Mouse (Mus musculus): ENCODE results near the gene Ncam1. TPM values are rescaled to one million over a fixed set of nuclear protein-coding genes. Genes with fewer than 3 reads are reported as not detected.

Ncam1 gene
- total and polyA plus RNA-seq, 3 experiments, result 4.1 to 5.4 (median 4.7) TPM

GRCm38 (mm10) chr9:49683566-49684273, 115.0 kb downstream of the Ncam1 start:
- DNase-seq, result no peak
- no peak overlapping the region for H3K9ac ChIP-seq (ENCODE audit: low read depth, low read length)
- no peaks in the 10 kb centered on the region for H3K4me1 ChIP-seq (ENCODE audit: control insufficient read depth, insufficient read depth, low read length)
- TF ChIP-seq CTCF (IDR thresholded peaks at IDR 0.05), result no peak
- TF ChIP-seq POLR2A (IDR thresholded peaks at IDR 0.05; ENCODE audit: insufficient read depth, low read depth, low read length), result no peak
- TF ChIP-seq EP300 (IDR thresholded peaks at IDR 0.05; ENCODE audit: insufficient read depth, low read depth, low read length), result no peak
- H3K4me3 ChIP-seq, result no peak overlapping the region
- H3K79me2 ChIP-seq (replicated peaks; ENCODE audit: control insufficient read depth, insufficient read depth, low read length), result no peaks in the 10 kb centered on the region
- H3K27me3 ChIP-seq (ENCODE audit: control insufficient read depth, insufficient read depth, low read length), result no peaks in the 10 kb centered on the region
- H3K36me3 ChIP-seq (ENCODE audit: control insufficient read depth, insufficient read depth, low read length), result no peaks in the 10 kb centered on the region
- intact Hi-C loops (cut with DNase I), result no loop called here
- no peak overlapping the region for H3K27ac ChIP-seq
- WGBS, result 87% methylated on average over 8 of the region's 8 CpGs

GRCm38 (mm10) chr9:49681848-49682469, 116.8 kb downstream of the Ncam1 start:
- H3K36me3 ChIP-seq (ENCODE audit: control insufficient read depth, insufficient read depth, low read length), result no peaks in the 10 kb centered on the region
- 90% methylated on average over 7 of the region's 7 CpGs for WGBS
- TF ChIP-seq CTCF (IDR thresholded peaks at IDR 0.05), result no peak
- no peak for TF ChIP-seq POLR2A (IDR thresholded peaks at IDR 0.05; ENCODE audit: insufficient read depth, low read depth, low read length)
- no peak for TF ChIP-seq EP300 (IDR thresholded peaks at IDR 0.05; ENCODE audit: insufficient read depth, low read depth, low read length)
- H3K4me1 ChIP-seq (ENCODE audit: control insufficient read depth, insufficient read depth, low read length), result no peaks in the 10 kb centered on the region
- no peaks in the 10 kb centered on the region for H3K27me3 ChIP-seq (ENCODE audit: control insufficient read depth, insufficient read depth, low read length)
- no peaks in the 10 kb centered on the region for H3K79me2 ChIP-seq (replicated peaks; ENCODE audit: control insufficient read depth, insufficient read depth, low read length)
- DNase-seq, result no peak
- no peak overlapping the region for H3K9ac ChIP-seq (ENCODE audit: low read depth, low read length)
- no peak overlapping the region for H3K27ac ChIP-seq
- H3K4me3 ChIP-seq, result no peak overlapping the region
- intact Hi-C loops (cut with DNase I), result no loop called here

GRCm38 (mm10) chr9:49679270-49679669, 119.5 kb downstream of the Ncam1 start:
- Histone ChIP-seq H3K9ac (ENCODE audit: low read depth, low read length) (no peak overlapping the region), H3K79me2 (replicated peaks; ENCODE audit: control insufficient read depth, insufficient read depth, low read length) (no peaks in the 10 kb centered on the region), H3K36me3 (ENCODE audit: control insufficient read depth, insufficient read depth, low read length) (no peaks in the 10 kb centered on the region), H3K27me3 (ENCODE audit: control insufficient read depth, insufficient read depth, low read length) (no peaks in the 10 kb centered on the region), H3K4me1 (ENCODE audit: control insufficient read depth, insufficient read depth, low read length) (no peaks in the 10 kb centered on the region), H3K4me3 (no peak overlapping the region), H3K27ac (no peak overlapping the region)
- DNase-seq, result no peak
- 64% methylated on average over 3 of the region's 3 CpGs for WGBS
- intact Hi-C loops (cut with DNase I), result no loop called here
- TF ChIP-seq CTCF (IDR thresholded peaks at IDR 0.05), result no peak
- TF ChIP-seq POLR2A (IDR thresholded peaks at IDR 0.05; ENCODE audit: insufficient read depth, low read depth, low read length), result no peak
- TF ChIP-seq EP300 (IDR thresholded peaks at IDR 0.05; ENCODE audit: insufficient read depth, low read depth, low read length), result no peak

GRCm38 (mm10) chr9:49675696-49676465, 122.8 kb downstream of the Ncam1 start:
- no peak for TF ChIP-seq CTCF (IDR thresholded peaks at IDR 0.05)
- no peak for TF ChIP-seq EP300 (IDR thresholded peaks at IDR 0.05; ENCODE audit: insufficient read depth, low read depth, low read length)
- TF ChIP-seq POLR2A (IDR thresholded peaks at IDR 0.05; ENCODE audit: insufficient read depth, low read depth, low read length), result no peak
- no peak overlapping the region for H3K27ac ChIP-seq
- H3K79me2 ChIP-seq (replicated peaks; ENCODE audit: control insufficient read depth, insufficient read depth, low read length), result no peaks in the 10 kb centered on the region
- no peaks in the 10 kb centered on the region for H3K27me3 ChIP-seq (ENCODE audit: control insufficient read depth, insufficient read depth, low read length)
- no peaks in the 10 kb centered on the region for H3K36me3 ChIP-seq (ENCODE audit: control insufficient read depth, insufficient read depth, low read length)
- DNase-seq, result no peak
- no peak overlapping the region for H3K9ac ChIP-seq (ENCODE audit: low read depth, low read length)
- no peak overlapping the region for H3K4me3 ChIP-seq
- intact Hi-C loops (cut with DNase I), result no loop called here
- no peaks in the 10 kb centered on the region for H3K4me1 ChIP-seq (ENCODE audit: control insufficient read depth, insufficient read depth, low read length)
- 64% methylated on average over 9 of the region's 9 CpGs for WGBS

GRCm38 (mm10) chr9:49672646-49673199, 126.0 kb downstream of the Ncam1 start:
- DNase-seq, result no peak
- H3K79me2 ChIP-seq (replicated peaks; ENCODE audit: control insufficient read depth, insufficient read depth, low read length), result no peaks in the 10 kb centered on the region
- H3K4me3 ChIP-seq, result no peak overlapping the region
- H3K4me1 ChIP-seq (ENCODE audit: control insufficient read depth, insufficient read depth, low read length), result no peaks in the 10 kb centered on the region
- H3K9ac ChIP-seq (ENCODE audit: low read depth, low read length), result no peak overlapping the region
- H3K36me3 ChIP-seq (ENCODE audit: control insufficient read depth, insufficient read depth, low read length), result no peaks in the 10 kb centered on the region
- 55% methylated on average over 6 of the region's 6 CpGs for WGBS
- TF ChIP-seq POLR2A (IDR thresholded peaks at IDR 0.05; ENCODE audit: insufficient read depth, low read depth, low read length), result no peak
- TF ChIP-seq CTCF (IDR thresholded peaks at IDR 0.05), result no peak
- TF ChIP-seq EP300 (IDR thresholded peaks at IDR 0.05; ENCODE audit: insufficient read depth, low read depth, low read length), result no peak
- no peak overlapping the region for H3K27ac ChIP-seq
- H3K27me3 ChIP-seq (ENCODE audit: control insufficient read depth, insufficient read depth, low read length), result no peaks in the 10 kb centered on the region
- intact Hi-C loops (cut with DNase I), result no loop called here

Data from heart, adult 2 months (tissue).